In genomic region chr4:151861806-151862739, GRCm38 (mm10) we compare ENCODE assay signal across 8 mouse cellular contexts. TPM values are rescaled to one million over a fixed set of nuclear protein-coding genes. Genes with fewer than 3 reads are reported as not detected.
DNase-seq lines count a peak whose midpoint lies in the region; ATAC-seq lines count a peak whose summit lies in the region.

Gene Camta1 (minus strand): TSS chr4:151861876.

- peaks cover 20% of the 10 kb centered on the region for H3K4me1 ChIP-seq in hindbrain, embryonic 14.5 days (replicated peaks; ENCODE audit: control insufficient read depth, insufficient read depth, low read length)

- no peaks in the 10 kb centered on the region for H3K27me3 ChIP-seq in hindbrain, embryonic 14.5 days (ENCODE audit: control insufficient read depth, insufficient read depth, low read length)

- peak within 1 kb of the TSS; percentile 83 for H3K9ac ChIP-seq in hindbrain, embryonic 14.5 days

- peak; percentile 100 for DNase-seq in R1 (ENCODE audit: low read depth, low spot score)
- peak; percentile 100 for DNase-seq in cerebellum, postnatal 25 days
- DNase-seq in frontal cortex, postnatal 25 days (ENCODE audit: low spot score in 2 of 2), result peak; percentile 99
- peak; percentile 99 for DNase-seq in hindbrain, embryonic 14.5 days (ENCODE audit: low spot score)
- DNase-seq in layer of hippocampus, postnatal 36 days, result peak; percentile 99 to 100
- DNase-seq in lung, postnatal 36 days, result peak; percentile 99
- DNase-seq in retina, postnatal 1 day, result peak; percentile 100
- DNase-seq in urinary bladder, adult 18-20 months (ENCODE audit: low spot score in 2 of 2), result peak; percentile 99

- H3K9me3 ChIP-seq in hindbrain, embryonic 14.5 days (ENCODE audit: control insufficient read depth, low read length), result no peaks in the 10 kb centered on the region

- H3K27ac ChIP-seq in hindbrain, embryonic 14.5 days, result peak within 1 kb of the TSS; percentile 88

- peak within 1 kb of the TSS; percentile 77 for H3K4me3 ChIP-seq in hindbrain, embryonic 14.5 days (replicated peaks; ENCODE audit: low read length)

- H3K4me2 ChIP-seq in hindbrain, embryonic 14.5 days (replicated peaks), result peak within 1 kb of the TSS; percentile 92

- under 1% methylated on average over 84 of the region's 85 CpGs for WGBS in hindbrain, embryonic 14.5 days

- H3K36me3 ChIP-seq in hindbrain, embryonic 14.5 days (replicated peaks; ENCODE audit: control insufficient read depth, insufficient read depth), result no peaks in the 10 kb centered on the region

- ATAC-seq in hindbrain, embryonic 14.5 days (ENCODE audit: low FRiP score), result peak; percentile 98

RNA-seq across cellular contexts. Expression of gene Camta1, which starts in this region (rescaled TPM):
- 170 and 171 TPM in 2 replicates for polyA plus RNA-seq in hindbrain, embryonic 14.5 days (2014; fragmentation: Nextera tagmentation; extraction: Ambion mirVana)
- 100 to 1,000 TPM; 279 to 294 TPM for total RNA-seq in layer of hippocampus, postnatal 36 days (2021)

Comparison
In these comparisons a context has a peak if more than half of its experiments do, and no peak if none do; other contexts are left out.
1. Peak in every context shown above with its lines: DNase-seq, ATAC-seq, H3K4me3 ChIP-seq and H3K27ac ChIP-seq.